Mouse (Mus musculus): Measurements from ENCODE around the gene 1700109H08Rik.

DNA sequence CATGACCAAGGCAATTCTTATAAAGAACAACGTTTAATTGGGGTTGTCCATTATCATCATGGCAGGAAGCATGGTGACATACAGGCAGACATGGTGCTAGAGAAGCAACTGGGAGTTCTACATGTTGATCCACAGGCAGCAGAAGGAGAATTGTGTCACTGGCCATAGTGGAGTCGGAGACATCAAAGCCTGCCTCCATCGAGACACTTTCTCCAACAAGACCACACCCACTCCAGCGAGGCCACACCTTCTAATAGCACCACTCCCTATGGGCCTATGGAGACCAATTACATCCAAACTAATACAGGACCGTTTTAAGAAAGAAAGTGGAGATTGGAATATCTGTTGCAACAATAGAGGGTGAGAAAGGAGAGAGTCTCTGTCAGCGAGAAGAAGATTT lies 29.5 kb upstream of the 1700109H08Rik start:
- TF ChIP-seq POLR2A (IDR thresholded peaks at IDR 0.05; ENCODE audit: insufficient read depth, low read length) (no peak), CTCF (IDR thresholded peaks at IDR 0.05; ENCODE audit: low read depth, low read length) (no peak), EP300 (IDR thresholded peaks at IDR 0.05; ENCODE audit: insufficient read depth, low read depth, low read length) (no peak)

Data from ES-Bruce4 (cell line).